Mouse (Mus musculus) hindbrain, embryonic 13.5 days (tissue): Measurements from ENCODE around the gene Fzd10. TPM values are rescaled to one million over a fixed set of nuclear protein-coding genes. Genes with fewer than 3 reads are reported as not detected.

Experiments used
- ATAC-seq: fragments of 200-750 bp; cut with Nextera tagmentation; 2 replicates; pipeline ENCODE4 v1.8.0; 2017; ENCODE audit warnings: moderate TSS enrichment; ENCODE audit not compliant: low FRiP score
- H3K27ac ChIP-seq: fragments of 300-500 bp; sonication (generic); 2 replicates; pipeline ENCODE4 v1.5.1; 2015; ENCODE audit warnings: inconsistent platforms, mild to moderate bottlenecking, moderate library complexity
- H3K27me3 ChIP-seq: fragments of 300-500 bp; sonication (generic); 2 replicates; pipeline ENCODE4 v1.6.1; 2015; ENCODE audit warnings: mild to moderate bottlenecking, inconsistent platforms
- H3K36me3 ChIP-seq: fragments of 300-500 bp; sonication (generic); 2 replicates; pipeline ENCODE4 v1.6.1; 2015; ENCODE audit warnings: mild to moderate bottlenecking, inconsistent platforms
- H3K4me1 ChIP-seq: fragments of 300-500 bp; sonication (generic); replicated peaks from 2 replicates; pipeline ENCODE4 v1.6.1; 2015; ENCODE audit warnings: inconsistent platforms
- H3K4me2 ChIP-seq: fragments of 300-500 bp; sonication (generic); 2 replicates; pipeline ENCODE4 v1.6.1; 2015; ENCODE audit warnings: inconsistent platforms, mild to moderate bottlenecking, moderate library complexity
- H3K4me3 ChIP-seq: fragments of 300-500 bp; sonication (generic); 2 replicates; pipeline ENCODE4 v1.5.1; 2015; ENCODE audit warnings: mild to moderate bottlenecking, inconsistent platforms
- H3K9ac ChIP-seq: fragments of 300-500 bp; sonication (generic); 2 replicates; pipeline ENCODE4 v1.6.1; 2015; ENCODE audit warnings: mild to moderate bottlenecking, inconsistent platforms
- H3K9me3 ChIP-seq: fragments of 300-500 bp; sonication (generic); 2 replicates; pipeline ENCODE4 v1.6.1; 2016; ENCODE audit warnings: inconsistent platforms
- WGBS: fragments of 180-500 bp; shearing (Covaris S2); methylation state at CpG from one replicate; pipeline ENCODE4 v1.1.7; 2015; 5-methylcytosine and 5-hydroxymethylcytosine counted together
- polyA plus RNA-seq: library from polyadenylated mRNA; unstranded; fragments of >200 nt; fragmentation: Nextera tagmentation; extraction: Ambion mirVana; gene quantifications from 2 replicates; pipeline ENCODE4 v1.2.1, GENCODE M21; 2015

The Fzd10 gene
- polyA plus RNA-seq, 1 experiment from 2014 or later, result 8.1 TPM

- no peaks in the 10 kb centered on the region for H3K9me3 ChIP-seq
- H3K27ac ChIP-seq, result no peak overlapping the region
- H3K4me1 ChIP-seq, result peaks cover 35% of the 10 kb centered on the region
- H3K4me2 ChIP-seq, result peak overlapping the region; percentile 34
- 5% methylated on average over 14 of the region's 14 CpGs for WGBS
- no peak for ATAC-seq
- H3K36me3 ChIP-seq, result no peaks in the 10 kb centered on the region
- no peak overlapping the region for H3K4me3 ChIP-seq
- H3K27me3 ChIP-seq, result peaks cover 22% of the 10 kb centered on the region
- H3K9ac ChIP-seq, result 0 out of 2 replicates have a peak overlapping the region, but pooled peaks have one; percentile 15
Measured at GRCm38 (mm10) chr5:128606596-128606995, 6.0 kb downstream of the Fzd10 start.

- H3K27ac ChIP-seq, result no peak overlapping the region
- H3K27me3 ChIP-seq, result 0 out of 2 replicates have a peak, but pooled peaks cover 7% of the 10 kb centered on the region
- H3K4me2 ChIP-seq, result no peak overlapping the region
- no peak for ATAC-seq
- no peaks in the 10 kb centered on the region for H3K9me3 ChIP-seq
- H3K36me3 ChIP-seq, result no peaks in the 10 kb centered on the region
- no peak overlapping the region for H3K9ac ChIP-seq
- 93% methylated on average over 7 of the region's 7 CpGs for WGBS
- H3K4me3 ChIP-seq, result no peak overlapping the region
- peaks cover 20% of the 10 kb centered on the region for H3K4me1 ChIP-seq
Measured at GRCm38 (mm10) chr5:128609091-128609490, 8.4 kb downstream of the Fzd10 start.

GRCm38 (mm10) chr5:128617621-128618020 is 17.0 kb downstream of the Fzd10 start:
- WGBS, result 12% methylated on average over 9 of the region's 9 CpGs

GRCm38 (mm10) chr5:128619987-128620386 is 19.3 kb downstream of the Fzd10 start:
- no peak overlapping the region for H3K4me2 ChIP-seq
- 28% methylated on average over 8 of the region's 8 CpGs for WGBS
- no peak for ATAC-seq
- peaks cover 23% of the 10 kb centered on the region for H3K27me3 ChIP-seq
- H3K36me3 ChIP-seq, result no peaks in the 10 kb centered on the region
- no peaks in the 10 kb centered on the region for H3K9me3 ChIP-seq
- no peak overlapping the region for H3K9ac ChIP-seq
- H3K27ac ChIP-seq, result no peak overlapping the region
- H3K4me1 ChIP-seq, result peaks cover 27% of the 10 kb centered on the region
- H3K4me3 ChIP-seq, result no peak overlapping the region

More at GRCm38 (mm10) chr5:128617621-128618020, 17.0 kb downstream of the Fzd10 start:
- H3K27ac ChIP-seq, result no peak overlapping the region
- H3K4me1 ChIP-seq, result peaks cover 27% of the 10 kb centered on the region
- no peak overlapping the region for H3K4me3 ChIP-seq
- H3K36me3 ChIP-seq, result no peaks in the 10 kb centered on the region
- ATAC-seq, result no peak
- no peaks in the 10 kb centered on the region for H3K9me3 ChIP-seq
- H3K4me2 ChIP-seq, result peak overlapping the region; percentile 18; the same call in 1 of the 2 replicates
- H3K27me3 ChIP-seq, result peaks cover 23% of the 10 kb centered on the region
- no peak overlapping the region for H3K9ac ChIP-seq

GRCm38 (mm10) chr5:128620408-128620807 is 19.8 kb downstream of the Fzd10 start:
- Histone ChIP-seq H3K9me3 (no peaks in the 10 kb centered on the region), H3K9ac (no peak overlapping the region), H3K27ac (no peak overlapping the region), H3K4me3 (no peak overlapping the region), H3K4me1 (peaks cover 27% of the 10 kb centered on the region), H3K36me3 (no peaks in the 10 kb centered on the region), H3K27me3 (peaks cover 23% of the 10 kb centered on the region), H3K4me2 (no peak overlapping the region)
- WGBS, result 4% methylated on average over 9 of the region's 9 CpGs
- no peak for ATAC-seq

- Histone ChIP-seq H3K27ac (no peak overlapping the region), H3K4me2 (no peak overlapping the region), H3K9me3 (no peaks in the 10 kb centered on the region), H3K36me3 (no peaks in the 10 kb centered on the region), H3K9ac (no peak overlapping the region), H3K27me3 (no peaks in the 10 kb centered on the region), H3K4me3 (no peak overlapping the region), H3K4me1 (0 out of 2 replicates have a peak, but pooled peaks cover 2% of the 10 kb centered on the region)
- 61% methylated on average over 5 of the region's 5 CpGs for WGBS
- no peak for ATAC-seq
Measured at GRCm38 (mm10) chr5:128627763-128628162, 27.1 kb downstream of the Fzd10 start.

- H3K27me3 ChIP-seq, result no peaks in the 10 kb centered on the region
- no peak overlapping the region for H3K9ac ChIP-seq
- H3K9me3 ChIP-seq, result no peaks in the 10 kb centered on the region
- no peak for ATAC-seq
- no peak overlapping the region for H3K4me2 ChIP-seq
- no peak overlapping the region for H3K4me3 ChIP-seq
- 90% methylated on average over 9 of the region's 9 CpGs for WGBS
- H3K27ac ChIP-seq, result no peak overlapping the region
- H3K4me1 ChIP-seq, result no peaks in the 10 kb centered on the region
- no peaks in the 10 kb centered on the region for H3K36me3 ChIP-seq
Measured at GRCm38 (mm10) chr5:128636648-128637047, 36.0 kb downstream of the Fzd10 start.

- Histone ChIP-seq H3K9ac (no peak overlapping the region), H3K4me1 (no peaks in the 10 kb centered on the region), H3K4me3 (no peak overlapping the region), H3K27me3 (no peaks in the 10 kb centered on the region), H3K9me3 (no peaks in the 10 kb centered on the region), H3K27ac (no peak overlapping the region), H3K36me3 (no peaks in the 10 kb centered on the region), H3K4me2 (no peak overlapping the region)
- no peak for ATAC-seq
- 85% methylated on average over 24 of the region's 26 CpGs for WGBS
Measured at GRCm38 (mm10) chr5:128637071-128638015, 36.7 kb downstream of the Fzd10 start.

GRCm38 (mm10) chr5:128638716-128639115 is 38.1 kb downstream of the Fzd10 start:
- Histone ChIP-seq H3K27me3 (no peaks in the 10 kb centered on the region), H3K4me2 (no peak overlapping the region), H3K4me3 (no peak overlapping the region), H3K36me3 (no peaks in the 10 kb centered on the region), H3K27ac (no peak overlapping the region), H3K9me3 (no peaks in the 10 kb centered on the region), H3K4me1 (0 out of 2 replicates have a peak, but pooled peaks cover 4% of the 10 kb centered on the region), H3K9ac (no peak overlapping the region)
- WGBS, result 69% methylated on average over 9 of the region's 9 CpGs
- ATAC-seq, result no peak

- WGBS, result 67% methylated on average over 4 of the region's 4 CpGs
- no peak overlapping the region for H3K27ac ChIP-seq
Measured at GRCm38 (mm10) chr5:128643065-128643464, 42.4 kb downstream of the Fzd10 start.

GRCm38 (mm10) chr5:128645720-128646119 is 45.1 kb downstream of the Fzd10 start:
- Histone ChIP-seq H3K4me2 (no peak overlapping the region), H3K9ac (no peak overlapping the region), H3K27ac (no peak overlapping the region), H3K4me3 (no peak overlapping the region), H3K36me3 (no peaks in the 10 kb centered on the region), H3K4me1 (0 out of 2 replicates have a peak, but pooled peaks cover 4% of the 10 kb centered on the region), H3K9me3 (no peaks in the 10 kb centered on the region), H3K27me3 (no peaks in the 10 kb centered on the region)
- no peak for ATAC-seq
- WGBS, result 66% methylated on average over 8 of the region's 8 CpGs

More at GRCm38 (mm10) chr5:128643065-128643464, 42.4 kb downstream of the Fzd10 start:
- no peak overlapping the region for H3K9ac ChIP-seq
- no peaks in the 10 kb centered on the region for H3K9me3 ChIP-seq
- H3K4me1 ChIP-seq, result 0 out of 2 replicates have a peak, but pooled peaks cover 4% of the 10 kb centered on the region
- no peak for ATAC-seq
- H3K4me2 ChIP-seq, result no peak overlapping the region
- H3K36me3 ChIP-seq, result no peaks in the 10 kb centered on the region
- no peak overlapping the region for H3K4me3 ChIP-seq
- no peaks in the 10 kb centered on the region for H3K27me3 ChIP-seq

- Histone ChIP-seq H3K4me1 (0 out of 2 replicates have a peak, but pooled peaks cover 4% of the 10 kb centered on the region), H3K27me3 (no peaks in the 10 kb centered on the region), H3K9me3 (no peaks in the 10 kb centered on the region), H3K4me2 (no peak overlapping the region), H3K4me3 (no peak overlapping the region), H3K36me3 (no peaks in the 10 kb centered on the region), H3K9ac (no peak overlapping the region), H3K27ac (no peak overlapping the region)
- WGBS, result 81% methylated on average over 5 of the region's 5 CpGs
- no peak for ATAC-seq
Measured at GRCm38 (mm10) chr5:128646286-128646685, 45.6 kb downstream of the Fzd10 start.
